Mouse (Mus musculus): Measurements from ENCODE around the gene Nelfb. TPM values are rescaled to one million over a fixed set of nuclear protein-coding genes. Genes with fewer than 3 reads are reported as not detected.

The Nelfb gene
- total RNA-seq (2023): 10 to 100 TPM; 46.2 to 55.8 TPM

GRCm38 (mm10) chr2:25211121-25211670, at the start of gene Nelfb:
TSS of gene Nelfb (minus strand) at chr2:25211489.

GRCm38 (mm10) chr2:25255284-25255779, 44.0 kb upstream of the Nelfb start, which contains the start of gene Tmem203:
TSS of gene Tmem203 (plus strand) at chr2:25255439.

GRCm38 (mm10) chr2:25246183-25247072, 35.1 kb upstream of the Nelfb start, which contains the start of gene AL732309.1:
TSS of gene AL732309.1 (minus strand) at chr2:25246863.

GRCm38 (mm10) chr2:25242101-25242506, 30.8 kb upstream of the Nelfb start, which contains the start of the genes Rnf208 and Cysrt1:
TSS of gene Rnf208 (plus strand) at chr2:25242255.
TSS of gene Cysrt1 (minus strand) at chr2:25242452.

GRCm38 (mm10) chr2:25236614-25237013, 25.3 kb upstream of the Nelfb start, which contains the start of gene Rnf224:
TSS of gene Rnf224 (minus strand) at chr2:25236787.

GRCm38 (mm10) chr2:25234050-25234449, 22.8 kb upstream of the Nelfb start, which contains the start of gene Slc34a3:
TSS of gene Slc34a3 (minus strand) at chr2:25234364.

GRCm38 (mm10) chr2:25224492-25224765, 13.1 kb upstream of the Nelfb start, which contains the start of gene Tubb4b:
TSS of gene Tubb4b (minus strand) at chr2:25224702.

GRCm38 (mm10) chr2:25218445-25218844, 7.2 kb upstream of the Nelfb start, which contains the start of gene Fam166a:
TSS of gene Fam166a (plus strand) at chr2:25218745.

GRCm38 (mm10) chr2:25214444-25214843, 3.2 kb upstream of the Nelfb start, which contains the start of gene Stpg3:
TSS of gene Stpg3 (minus strand) at chr2:25214637.

GRCm38 (mm10) chr2:25196172-25196954, 14.9 kb downstream of the Nelfb start, which contains the start of gene Tor4a:
TSS of gene Tor4a (minus strand) at chr2:25196886.

GRCm38 (mm10) chr2:25180478-25180903, 30.8 kb downstream of the Nelfb start, which contains the start of gene Nrarp:
TSS of gene Nrarp (plus strand) at chr2:25180758.

Other genes starting within 250 kb of the Nelfb start
- gene Dph7, start 249.1 kb downstream of the Nelfb start, total RNA-seq (2023): 1 to 10 TPM; 4.1 to 4.4 TPM
- 10 to 100 TPM; 19.4 to 23.6 TPM for gene Mrpl41, start 236.4 kb downstream of the Nelfb start, total RNA-seq (2023)
- 100 to 1,000 TPM; 193 to 200 TPM for gene Pnpla7, start 235.5 kb downstream of the Nelfb start, total RNA-seq (2023)
- 10 to 100 TPM; 14.5 to 19.9 TPM for gene Nsmf, start 157.1 kb downstream of the Nelfb start, total RNA-seq (2023)
- not detected for gene Entpd8, start 131.2 kb downstream of the Nelfb start, total RNA-seq (2023)
- not detected for gene Noxa1, start 116.3 kb downstream of the Nelfb start, total RNA-seq (2023)
- under 1 TPM; 0.57 to 0.73 TPM for gene Nrarp, start 30.7 kb downstream of the Nelfb start, total RNA-seq (2023)
- 10 to 100 TPM; 39.0 to 42.5 TPM for gene Tor4a, start 14.6 kb downstream of the Nelfb start, total RNA-seq (2023)
- under 1 TPM; 0.29 to 0.40 TPM for gene Stpg3, start 3.1 kb upstream of the Nelfb start, total RNA-seq (2023)
- not detected for gene Fam166a, start 7.3 kb upstream of the Nelfb start, total RNA-seq (2023)
- 100 to 1,000 TPM; 254 to 279 TPM for gene Tubb4b, start 13.2 kb upstream of the Nelfb start, total RNA-seq (2023)
- not detected for gene Slc34a3, start 22.9 kb upstream of the Nelfb start, total RNA-seq (2023)
- gene Rnf224, start 25.3 kb upstream of the Nelfb start, total RNA-seq (2023): not detected
- gene Rnf208, start 30.8 kb upstream of the Nelfb start, total RNA-seq (2023): under 1 TPM in 1 of 2 experiments, not detected in 1; 0.29 TPM
- gene Cysrt1, start 31.0 kb upstream of the Nelfb start, total RNA-seq (2023): not detected
- gene AL732309.1, start 35.4 kb upstream of the Nelfb start, total RNA-seq (2023): 1 to 10 TPM in 1 of 2 experiments, under 1 TPM in 1; 0.53 to 3.2 TPM
- gene Tmem203, start 44.0 kb upstream of the Nelfb start, total RNA-seq (2023): 10 to 100 TPM; 17.8 to 19.1 TPM
- gene Tprn, start 51.1 kb upstream of the Nelfb start, total RNA-seq (2023): 10 to 100 TPM; 12.7 to 14.6 TPM
- 10 to 100 TPM; 60.4 to 61.5 TPM for gene Ssna1, start 60.9 kb upstream of the Nelfb start, total RNA-seq (2023)
- gene Anapc2, start 61.0 kb upstream of the Nelfb start, total RNA-seq (2023): 10 to 100 TPM; 79.1 to 82.3 TPM
- not detected for gene Tmem210, start 76.7 kb upstream of the Nelfb start, total RNA-seq (2023)
- not detected for gene Lrrc26, start 78.4 kb upstream of the Nelfb start, total RNA-seq (2023)
- gene Grin1, start 107.7 kb upstream of the Nelfb start, total RNA-seq (2023): not detected
- gene Man1b1, start 120.8 kb upstream of the Nelfb start, total RNA-seq (2023): 10 to 100 TPM; 39.8 to 46.7 TPM
- gene Dpp7, start 144.9 kb upstream of the Nelfb start, total RNA-seq (2023): 10 to 100 TPM; 11.1 to 21.8 TPM
- gene Uap1l1, start 154.2 kb upstream of the Nelfb start, total RNA-seq (2023): 10 to 100 TPM; 30.5 to 36.8 TPM
- 10 to 100 TPM in 1 of 2 experiments, 1 to 10 TPM in 1; 9.1 to 11.3 TPM for gene Sapcd2, start 160.8 kb upstream of the Nelfb start, total RNA-seq (2023)
- not detected for gene Entpd2, start 184.4 kb upstream of the Nelfb start, total RNA-seq (2023)
- not detected for gene Npdc1, start 187.9 kb upstream of the Nelfb start, total RNA-seq (2023)
- 10 to 100 TPM; 16.2 to 20.1 TPM for gene Fut7, start 211.8 kb upstream of the Nelfb start, total RNA-seq (2023)
- gene Abca2, start 217.2 kb upstream of the Nelfb start, total RNA-seq (2023): 10 to 100 TPM; 17.7 to 22.9 TPM
- not detected for gene Clic3, start 245.3 kb upstream of the Nelfb start, total RNA-seq (2023)
- 10 to 100 TPM; 44.7 to 53.4 TPM for gene Paxx, start 249.6 kb upstream of the Nelfb start, total RNA-seq (2023)

Data from neutrophil, adult 59 days (primary cell).